Mouse (Mus musculus) left cerebral cortex, postnatal 36 days (tissue): ENCODE results near the gene Taar4. TPM values are rescaled to one million over a fixed set of nuclear protein-coding genes. Genes with fewer than 3 reads are reported as not detected.
A peak's percentile ranks its signal among the peaks of the same experiment; 100 is the strongest.

Experiments
- DNase-seq, 2 experiments: peaks; one replicate each; pipeline ENCODE4 v3.0.0; 2021 to 2022; ENCODE audit warnings: low spot score in 2 of 2, mixed read lengths in 1 of 2
- intact Hi-C: fragments of 180-260 bp; cut with DNase I; formaldehyde crosslinking; loops from one replicate; pipeline ENCODE4 v1.15.1; 2025
- total RNA-seq, 2 experiments: library from RNA; stranded (reverse); gene quantifications; 2 replicates each; pipeline ENCODE4 v1.2.3; 2021

Taar4 gene
- not detected for total RNA-seq

DNA sequence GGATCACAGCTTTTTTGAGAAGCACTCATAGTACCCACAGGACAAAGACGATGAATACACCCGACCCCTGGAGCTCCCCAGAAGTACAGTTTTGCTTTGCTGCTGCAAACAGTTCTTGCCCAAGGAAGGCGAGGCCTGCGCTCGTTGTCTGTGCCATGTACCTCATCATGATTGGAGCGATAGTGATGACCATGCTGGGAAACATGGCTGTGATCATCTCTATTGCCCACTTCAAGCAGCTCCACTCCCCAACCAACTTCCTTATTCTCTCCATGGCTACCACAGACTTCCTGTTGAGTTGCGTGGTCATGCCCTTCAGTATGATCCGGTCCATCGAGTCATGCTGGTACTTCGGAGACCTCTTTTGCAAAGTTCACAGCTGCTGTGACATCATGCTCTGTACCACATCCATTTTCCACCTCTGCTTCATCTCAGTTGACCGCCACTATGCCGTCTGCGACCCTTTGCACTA is at the start of gene Taar4:
Gene Taar4 (plus strand): TSS at position 51 of the 472 bp plus-strand sequence.
- DNase-seq = no peak
- intact Hi-C loops = no loop called here

DNA sequence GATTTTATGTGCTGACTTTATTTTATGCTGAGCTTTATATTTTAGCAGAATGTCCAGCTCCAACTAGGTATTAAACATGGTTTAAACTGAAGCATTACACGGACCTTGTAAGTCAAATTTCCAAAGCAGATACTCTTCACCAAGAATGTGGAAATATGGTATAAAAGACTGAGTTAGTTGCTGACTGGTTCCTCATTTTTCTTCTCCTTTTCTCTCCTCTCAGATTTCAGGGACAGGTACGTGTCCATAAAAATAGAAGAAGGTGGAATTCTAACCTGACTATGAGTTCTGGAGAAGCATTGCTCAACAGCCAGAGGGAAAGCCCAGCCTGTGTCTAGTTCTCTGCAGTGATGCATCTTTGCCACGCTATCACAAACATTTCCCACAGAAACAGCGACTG is 40.2 kb upstream of the Taar4 start, which contains the start of gene Taar1:
Gene Taar1 (plus strand): TSS at position 301 of the 400 bp plus-strand sequence.
- DNase-seq = no peak
- intact Hi-C loops = no loop called here

DNA sequence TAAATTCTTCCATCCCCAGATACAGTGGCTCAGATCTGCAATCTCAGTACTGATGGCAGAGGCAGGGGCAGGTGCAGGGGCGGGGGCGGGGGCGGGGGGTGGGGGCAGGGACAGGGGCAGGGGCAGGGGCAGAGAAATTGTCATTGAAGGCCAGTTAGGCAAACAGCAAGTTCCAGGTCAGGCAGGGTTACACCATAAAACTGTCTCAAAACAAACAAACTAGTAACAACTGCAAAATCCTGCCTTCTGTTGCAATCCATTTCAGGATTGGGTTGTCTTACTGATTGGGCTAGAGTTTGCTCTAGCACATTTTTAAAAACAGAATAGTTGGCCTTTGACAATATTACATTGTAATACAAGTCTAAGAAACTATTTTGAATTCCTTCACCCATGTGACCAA is 37.8 kb upstream of the Taar4 start:
- no peak for DNase-seq
- intact Hi-C loops = no loop called here

DNA sequence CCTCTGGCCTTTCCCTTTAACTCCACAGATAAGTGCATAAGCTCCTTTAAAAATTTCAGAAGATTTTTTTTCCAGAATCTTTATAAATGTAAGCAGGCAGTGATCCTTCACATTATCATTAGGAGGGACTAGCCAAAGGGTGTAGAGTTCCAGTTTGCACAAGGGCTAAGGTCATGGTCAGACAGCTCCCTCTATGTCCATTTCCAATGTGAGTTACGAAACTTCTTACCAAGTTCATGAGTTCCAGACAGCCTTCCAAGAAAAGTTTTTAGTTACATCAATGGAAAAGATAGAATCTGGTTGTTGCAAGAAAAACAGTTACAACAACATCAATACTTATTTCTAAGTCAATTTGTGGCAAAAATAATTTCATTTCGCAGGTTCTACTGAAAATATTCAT is 36.4 kb upstream of the Taar4 start:
- DNase-seq = no peak
- intact Hi-C loops = no loop called here

DNA sequence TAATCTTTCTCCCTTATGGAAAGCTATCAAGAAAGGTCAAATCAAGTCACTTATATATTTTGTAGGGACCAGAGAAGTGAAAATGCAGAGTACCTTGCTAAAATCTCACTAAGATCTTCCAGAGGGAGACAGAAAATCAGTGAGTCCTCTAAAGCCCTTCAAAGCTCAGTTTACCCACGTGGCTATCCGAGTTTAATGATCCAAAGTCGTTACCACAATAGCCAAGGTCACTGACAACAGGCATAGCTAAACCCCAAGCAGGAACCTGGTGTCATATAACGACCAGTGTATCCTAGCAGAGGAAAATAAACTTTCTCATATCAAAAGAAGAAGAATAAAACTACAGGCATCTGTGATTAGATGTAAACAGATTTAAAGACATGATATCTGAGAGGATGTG is 22.7 kb upstream of the Taar4 start:
- no peak for DNase-seq
- intact Hi-C loops = no loop called here

DNA sequence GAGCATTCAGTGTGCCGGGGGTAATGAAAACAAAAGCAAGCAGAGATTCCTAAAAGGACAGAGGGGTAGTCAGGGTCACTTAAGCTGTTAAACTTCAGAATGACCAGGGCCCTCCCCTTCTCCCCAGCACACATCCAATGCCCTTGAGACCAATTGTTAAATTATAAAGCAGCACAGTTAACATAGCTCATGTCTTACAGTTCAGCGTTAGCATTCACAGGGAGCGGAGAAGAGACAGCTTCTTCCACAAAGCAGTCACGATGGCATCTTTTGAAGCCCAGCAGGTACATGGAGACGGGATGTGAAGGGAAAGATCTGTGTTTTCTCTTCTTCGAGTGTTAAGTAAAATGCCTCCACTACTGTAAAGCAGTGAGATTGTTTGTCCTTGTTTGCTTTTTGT is 22.0 kb upstream of the Taar4 start, which contains the start of gene Taar2:
Gene Taar2 (plus strand): TSS at position 261 of the 400 bp plus-strand sequence.
- intact Hi-C loops = no loop called here
- no peak for DNase-seq

DNA sequence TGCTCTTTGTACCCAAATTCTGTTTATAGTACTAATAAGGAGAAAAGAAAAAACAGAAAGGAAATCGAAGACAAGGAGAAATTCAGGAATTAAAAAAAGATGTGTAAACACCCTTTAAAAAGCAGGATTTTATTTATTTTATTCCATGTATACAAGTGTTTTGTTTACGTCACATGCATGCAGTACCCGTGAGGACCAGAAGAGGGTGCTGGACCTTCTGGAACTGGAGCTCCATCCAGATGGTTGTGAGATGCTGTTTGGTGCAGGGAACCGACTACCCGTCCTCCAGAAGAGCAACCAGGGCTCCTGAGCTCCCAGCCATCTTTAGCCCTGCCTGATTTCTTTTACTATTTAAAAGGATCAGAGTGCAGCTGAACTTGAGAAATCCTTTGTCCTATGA is 17.8 kb upstream of the Taar4 start:
- no peak for DNase-seq
- intact Hi-C loops = no loop called here

DNA sequence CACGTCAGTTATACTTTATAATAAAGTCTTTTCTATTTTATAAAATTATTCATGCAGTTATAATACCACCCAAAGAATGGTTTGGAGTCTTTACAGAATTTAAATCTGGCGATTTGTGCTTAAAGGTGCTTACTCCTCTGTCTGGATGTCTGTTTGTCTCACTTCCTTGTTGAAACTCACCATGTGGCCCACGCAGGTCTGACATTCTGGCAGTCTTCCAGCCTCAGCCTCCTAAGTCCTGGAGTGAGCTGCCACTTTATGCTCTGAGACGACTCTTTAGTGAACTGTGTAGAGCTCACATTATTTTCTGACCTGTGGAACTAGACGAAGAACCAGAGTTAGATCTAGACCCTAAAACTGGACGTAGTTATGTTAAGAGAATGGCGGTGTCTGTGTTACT is 12.3 kb upstream of the Taar4 start:
- intact Hi-C loops = no loop called here
- DNase-seq = no peak

DNA sequence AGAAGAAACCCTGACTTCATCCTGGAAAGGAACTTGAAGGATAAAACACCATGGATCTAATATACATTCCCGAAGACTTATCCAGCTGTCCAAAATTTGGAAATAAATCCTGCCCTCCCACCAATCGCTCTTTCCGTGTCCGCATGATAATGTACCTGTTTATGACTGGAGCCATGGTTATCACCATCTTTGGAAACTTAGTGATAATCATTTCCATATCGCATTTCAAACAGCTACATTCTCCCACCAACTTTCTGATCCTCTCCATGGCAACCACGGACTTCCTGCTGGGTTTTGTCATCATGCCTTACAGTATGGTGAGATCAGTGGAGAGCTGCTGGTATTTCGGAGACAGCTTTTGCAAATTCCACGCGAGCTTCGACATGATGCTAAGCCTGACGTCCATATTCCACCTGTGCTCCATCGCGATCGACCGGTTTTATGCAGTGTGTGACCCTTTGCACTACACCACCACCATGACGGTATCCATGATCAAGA is 10.7 kb upstream of the Taar4 start, which contains the start of gene Taar3:
Gene Taar3 (plus strand): TSS at position 51 of the 498 bp plus-strand sequence.
- DNase-seq = no peak
- intact Hi-C loops = no loop called here

DNA sequence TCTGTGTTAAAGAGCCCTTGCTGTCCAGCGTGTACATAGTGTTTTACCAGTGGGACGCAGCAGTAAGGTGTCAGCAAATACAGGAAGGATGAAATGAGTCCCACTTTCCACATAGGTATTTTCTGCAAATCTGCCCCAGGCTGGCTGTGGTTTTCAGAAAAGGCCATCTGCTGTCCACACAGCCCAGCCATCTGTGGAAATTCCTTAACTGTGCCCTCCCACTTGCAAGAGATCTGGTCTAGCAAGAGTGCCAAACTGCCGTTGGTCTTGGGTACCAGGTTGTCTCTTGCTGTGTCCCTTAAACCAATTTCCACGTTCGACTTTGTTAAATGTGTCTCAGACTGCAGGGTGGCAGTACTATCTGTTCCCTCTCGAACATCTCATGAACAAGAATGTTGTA is 8.6 kb upstream of the Taar4 start:
- intact Hi-C loops = no loop called here
- no peak for DNase-seq

DNA sequence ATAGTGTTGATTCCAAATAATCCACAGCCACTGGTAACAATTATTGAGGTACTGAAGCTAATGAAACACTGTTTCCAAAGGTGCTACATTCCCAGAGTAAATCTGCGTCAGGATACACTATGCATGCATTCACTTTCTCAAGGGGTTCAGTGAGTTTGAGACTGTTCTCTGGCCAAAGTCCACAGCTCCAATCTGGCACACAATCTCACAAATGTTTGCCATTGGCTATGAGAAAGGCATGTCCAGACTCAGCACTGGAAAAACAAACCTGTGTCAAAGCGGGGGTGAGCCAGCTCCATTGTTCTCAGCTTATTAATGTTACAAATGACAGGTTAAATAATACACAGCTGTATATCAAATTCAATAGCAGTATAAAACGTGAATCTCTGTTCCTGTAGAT is 1.2 kb upstream of the Taar4 start:
- intact Hi-C loops = no loop called here
- DNase-seq = no peak

DNA sequence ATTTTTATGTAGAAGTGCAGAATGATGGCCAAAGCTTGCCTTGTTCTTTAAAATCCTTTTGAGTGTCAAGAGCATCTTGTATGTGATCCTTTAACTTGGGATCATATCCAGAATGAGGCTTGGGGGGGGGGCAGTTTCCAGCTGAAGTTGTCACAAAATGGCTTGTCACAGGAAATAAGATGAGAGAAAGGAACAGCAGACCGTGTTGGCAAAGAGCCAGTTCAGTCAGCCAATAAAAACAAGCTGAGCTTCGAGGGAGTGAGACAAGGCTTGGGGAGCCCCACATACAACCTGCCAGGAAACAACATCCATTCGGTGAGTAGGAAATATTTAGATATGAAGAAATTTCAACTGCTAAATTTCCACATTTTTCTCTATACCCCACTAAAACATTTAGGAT is 3.1 kb downstream of the Taar4 start:
- no peak for DNase-seq
- intact Hi-C loops = no loop called here

DNA sequence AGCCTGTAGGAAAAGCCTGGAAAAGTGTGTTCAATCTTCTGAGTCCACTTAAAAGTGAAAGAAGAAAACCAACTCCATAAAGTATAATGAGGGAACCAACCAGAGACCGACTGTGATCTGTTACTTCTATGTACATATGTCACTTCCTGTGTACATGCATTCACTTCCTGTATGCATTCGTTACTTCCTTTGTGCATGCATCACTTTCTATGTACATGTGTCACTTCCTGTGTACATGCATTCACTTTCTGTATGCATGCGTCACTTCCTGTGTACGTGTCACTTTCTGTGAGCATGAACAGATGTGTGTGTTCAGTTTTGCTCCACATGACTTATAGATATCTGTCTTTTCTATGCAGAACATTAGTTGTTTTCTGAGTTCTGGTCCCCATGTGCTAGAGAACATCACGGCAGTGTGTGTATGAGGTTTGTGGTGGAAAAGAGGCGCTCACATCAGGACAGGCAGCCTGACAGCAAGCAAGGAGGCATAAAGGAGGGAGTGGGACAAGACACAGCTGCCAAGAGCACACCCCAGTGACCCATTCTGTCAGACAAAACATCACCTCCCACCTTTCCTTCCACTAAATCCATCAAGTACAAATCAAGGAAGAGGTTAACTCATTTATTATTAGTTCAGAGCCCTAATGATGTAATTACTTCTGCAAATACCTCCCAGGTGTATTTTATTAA is 4.8 kb downstream of the Taar4 start:
- DNase-seq = no peak
- intact Hi-C loops = no loop called here

DNA sequence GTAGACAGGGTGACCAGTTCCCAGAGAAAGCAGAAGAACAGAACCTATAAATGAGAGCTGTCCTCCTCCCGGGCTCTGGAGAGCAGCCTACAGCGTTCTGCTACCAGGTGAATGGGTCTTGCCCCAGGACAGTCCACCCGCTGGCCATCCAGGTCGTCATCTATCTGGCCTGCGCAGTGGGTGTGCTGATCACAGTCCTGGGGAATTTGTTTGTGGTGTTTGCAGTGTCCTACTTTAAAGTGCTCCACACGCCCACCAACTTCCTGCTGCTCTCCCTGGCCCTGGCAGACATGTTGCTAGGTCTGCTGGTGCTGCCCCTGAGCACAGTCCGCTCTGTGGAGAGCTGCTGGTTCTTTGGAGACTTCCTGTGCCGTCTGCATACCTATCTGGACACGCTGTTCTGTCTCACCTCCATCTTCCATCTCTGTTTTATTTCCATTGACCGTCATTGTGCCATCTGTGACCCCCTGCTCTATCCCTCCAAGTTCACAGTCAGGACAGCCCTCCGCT is 10.4 kb downstream of the Taar4 start, which contains the start of gene Taar5:
Gene Taar5 (plus strand): TSS at position 51 of the 510 bp plus-strand sequence.
- intact Hi-C loops = no loop called here
- no peak for DNase-seq

DNA sequence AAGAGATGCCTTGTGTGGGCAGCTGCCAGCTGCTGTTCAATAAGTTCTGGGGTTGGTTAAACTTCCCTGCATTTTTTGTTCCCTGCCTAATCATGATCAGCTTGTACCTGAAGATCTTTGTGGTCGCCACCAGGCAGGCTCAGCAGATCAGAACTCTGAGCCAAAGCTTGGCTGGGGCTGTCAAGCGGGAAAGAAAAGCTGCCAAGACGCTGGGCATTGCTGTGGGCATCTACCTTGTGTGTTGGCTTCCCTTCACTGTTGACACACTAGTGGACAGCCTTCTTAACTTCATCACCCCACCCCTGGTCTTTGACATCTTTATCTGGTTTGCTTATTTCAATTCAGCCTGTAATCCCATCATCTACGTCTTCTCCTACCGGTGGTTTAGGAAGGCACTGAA is 11.0 kb downstream of the Taar4 start:
- intact Hi-C loops = no loop called here
- DNase-seq = no peak

DNA sequence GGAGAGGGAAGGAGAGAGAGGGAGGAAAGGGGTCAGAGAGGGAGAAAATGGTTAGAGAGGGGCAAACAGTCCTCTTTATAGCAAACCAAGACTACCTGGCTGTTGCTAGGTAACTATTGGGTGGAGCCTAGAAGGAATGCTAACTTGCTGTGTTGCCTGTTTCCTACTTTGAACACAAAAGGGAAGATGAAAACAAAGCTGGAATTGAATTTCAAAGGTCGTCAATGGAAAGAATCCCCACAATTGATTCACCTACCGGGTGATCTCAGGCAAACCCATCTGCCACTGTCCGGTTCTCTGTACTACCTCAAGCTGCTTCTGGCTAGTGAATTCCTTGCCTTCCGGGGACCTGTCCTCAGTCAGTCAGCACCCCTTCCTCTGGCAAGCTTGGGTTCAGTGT is 17.7 kb downstream of the Taar4 start:
- intact Hi-C loops = loop anchor here (2.0 to 5.0 kb wide), 2 partner anchors 103 to 154 kb away; no protein-coding TSS in a partner anchor
- DNase-seq = no peak

DNA sequence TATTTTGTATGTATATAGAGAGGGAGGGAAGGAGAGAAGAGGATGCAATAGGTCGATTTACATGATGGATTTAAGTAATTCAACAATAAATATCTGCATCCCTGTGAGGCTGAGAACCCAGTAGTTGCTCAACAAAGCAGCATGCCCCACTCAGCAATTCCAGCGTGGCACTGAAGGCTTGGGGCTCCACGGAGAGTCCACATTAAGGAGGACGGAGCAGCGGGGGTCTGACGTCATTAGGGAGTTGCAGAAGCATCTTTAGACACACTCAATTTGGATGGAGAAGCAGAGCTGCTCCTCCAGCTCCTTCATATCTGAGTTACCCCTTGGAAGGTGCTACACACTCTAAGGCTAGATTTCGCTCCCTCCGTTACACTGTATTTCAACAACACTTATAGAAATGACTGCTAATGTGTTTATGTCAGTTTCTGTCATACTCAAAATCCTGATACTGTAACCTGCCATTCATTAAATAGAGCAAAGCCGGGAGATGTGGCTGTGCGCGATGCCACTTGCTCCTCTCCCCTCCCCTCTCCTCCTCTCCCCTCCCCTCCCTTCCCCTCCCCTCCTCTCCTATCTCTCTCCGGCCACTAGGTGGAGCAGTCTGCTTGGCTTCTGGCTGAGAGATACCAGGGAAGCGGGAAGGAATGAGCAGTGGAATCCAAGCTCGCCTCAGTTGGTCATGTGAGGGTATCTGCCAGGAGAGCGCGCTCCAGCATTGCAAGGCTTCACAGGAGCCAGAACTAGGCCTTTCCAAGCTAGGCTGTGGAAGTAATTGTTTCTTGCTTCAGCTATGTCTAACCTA is 18.8 kb downstream of the Taar4 start:
- intact Hi-C loops = loop anchor here (2.0 to 5.0 kb wide), 2 partner anchors 102 to 153 kb away; no protein-coding TSS in a partner anchor
- peak; percentile 53 to 62 for DNase-seq

DNA sequence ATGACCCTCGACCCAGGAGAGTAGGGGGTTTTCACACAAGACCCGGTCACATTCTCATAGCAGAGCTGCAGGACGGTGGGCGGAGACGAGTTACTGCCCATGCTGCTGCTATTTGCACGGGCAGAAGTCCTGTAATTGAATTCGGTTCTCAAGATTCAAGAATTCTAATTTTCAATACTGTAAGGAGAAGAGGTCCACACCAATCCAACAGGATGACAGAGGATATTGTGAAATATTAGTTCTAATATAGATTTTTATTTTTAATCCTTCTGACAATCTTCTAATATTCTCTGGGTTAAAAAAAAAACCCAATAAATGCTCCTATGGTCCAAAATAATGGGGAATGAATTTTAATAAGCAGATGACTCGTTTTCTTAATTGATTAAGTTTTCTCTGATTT is 25.3 kb downstream of the Taar4 start, which contains the start of gene Taar6:
Gene Taar6 (minus strand): TSS at position 101 of the 400 bp plus-strand sequence.
- intact Hi-C loops = no loop called here
- no peak for DNase-seq

DNA sequence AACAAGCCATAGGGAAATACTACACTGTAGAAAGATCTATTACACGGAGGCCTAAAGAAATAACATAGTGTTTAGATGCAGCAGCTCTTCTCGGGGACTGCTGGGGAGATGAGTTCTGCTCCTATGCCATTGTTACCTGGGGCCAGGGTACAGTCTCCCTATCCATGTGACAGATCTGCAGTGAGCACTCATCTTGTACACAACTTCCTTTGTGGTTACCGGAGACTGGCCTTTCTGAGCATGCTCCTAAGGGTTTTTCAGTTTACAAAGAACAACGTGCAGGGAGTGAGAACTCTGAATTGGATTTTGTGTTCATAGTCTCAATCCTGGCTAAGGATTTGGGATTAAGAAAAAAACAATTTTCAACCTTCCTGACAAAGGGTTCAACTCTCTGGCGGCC is 26.1 kb downstream of the Taar4 start:
- intact Hi-C loops = no loop called here
- no peak for DNase-seq

DNA sequence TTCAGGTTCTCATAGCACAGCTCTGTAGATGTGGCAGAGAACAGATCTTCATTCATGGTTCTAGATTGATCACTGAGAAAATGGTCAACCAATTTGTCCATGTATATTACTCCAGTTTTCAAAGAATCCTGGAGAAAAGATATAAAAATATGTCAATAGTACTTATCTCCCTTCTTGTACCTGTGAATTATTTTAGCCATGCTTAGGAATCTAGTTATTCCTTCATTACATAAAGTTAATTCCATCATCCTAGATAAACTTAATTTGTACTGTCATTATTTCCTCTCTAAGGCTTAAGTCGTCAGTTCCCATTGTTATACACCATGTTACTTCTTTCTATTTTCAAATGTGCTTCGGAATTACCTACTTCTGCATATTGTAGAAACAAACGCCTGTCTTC is 33.1 kb downstream of the Taar4 start, which contains the start of gene Taar7a:
Gene Taar7a (minus strand): TSS at position 101 of the 400 bp plus-strand sequence.
- intact Hi-C loops = no loop called here
- no peak for DNase-seq
